Mouse (Mus musculus): Measurements from ENCODE around the gene Gm14151.
"Not testable (repeated sequence)": the region's sequence is repeated elsewhere in the genome, so short reads cannot be mapped to it uniquely, and the experiment has no call there.

Gene Gm14151

GRCm38 (mm10) chr2:151092250-151092649 is at the start of gene Gm14151:
Gm14151 (minus strand) TSS chr2:151092350.
- not testable (repeated sequence) for DNase-seq (ENCODE audit: inconsistent age in 2 of 2, low spot score in 1 of 2)

DNA sequence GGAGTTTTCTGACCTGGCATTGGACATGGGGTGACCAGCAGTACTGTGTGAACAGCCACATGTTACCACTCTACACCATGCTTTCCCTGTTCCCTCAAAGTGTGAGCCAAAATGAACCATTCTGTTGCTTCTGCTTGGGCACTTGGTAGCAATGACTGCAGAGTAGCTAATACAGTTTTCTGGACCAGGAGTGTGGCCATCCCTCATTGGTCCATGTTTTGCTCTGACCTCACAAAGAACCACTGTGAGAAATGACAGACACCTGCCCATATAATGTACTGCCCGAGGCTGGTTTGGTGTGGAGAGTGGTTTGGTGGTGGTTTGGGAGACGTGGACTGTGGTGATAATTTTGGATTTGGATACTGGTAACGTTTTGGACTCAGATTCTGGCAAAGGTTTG is 5.8 kb upstream of the Gm14151 start, which contains the start of gene Gm14147:
TSS of gene Gm14147 (plus strand) at position 301 of the 400 bp plus-strand sequence.
- DNase-seq (ENCODE audit: inconsistent age in 2 of 2, low spot score in 1 of 2), result not testable (repeated sequence)

DNA sequence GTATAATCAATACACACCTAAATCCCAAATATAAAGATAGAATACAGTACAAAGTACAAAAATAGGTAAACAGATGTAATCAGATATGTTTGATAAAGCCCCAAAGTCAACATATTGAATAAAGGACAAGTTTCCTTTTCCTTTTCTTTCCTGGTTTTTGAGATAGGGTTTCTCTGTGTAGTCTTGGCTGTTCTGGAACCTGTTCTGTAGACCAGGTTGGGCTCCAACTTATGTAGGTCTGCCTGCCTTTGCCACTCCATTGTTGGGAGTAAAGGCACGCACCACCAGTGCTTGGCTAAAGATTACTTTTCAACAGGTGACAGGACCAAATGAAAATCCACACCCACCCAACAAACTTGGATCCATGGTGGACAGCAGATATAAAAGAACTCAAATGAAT is 35.5 kb downstream of the Gm14151 start:
- no peak for DNase-seq (ENCODE audit: inconsistent age in 2 of 2, low spot score in 1 of 2)

GRCm38 (mm10) chr2:151040411-151040810 is 51.7 kb downstream of the Gm14151 start:
- DNase-seq (ENCODE audit: inconsistent age in 2 of 2, low spot score in 1 of 2), result no peak

GRCm38 (mm10) chr2:151039726-151040125 is 52.4 kb downstream of the Gm14151 start:
- no peak for DNase-seq (ENCODE audit: inconsistent age in 2 of 2, low spot score in 1 of 2)

- peak; percentile 96 to 98 for DNase-seq (ENCODE audit: inconsistent age in 2 of 2, low spot score in 1 of 2)
Measured at GRCm38 (mm10) chr2:151039232-151039695, 52.9 kb downstream of the Gm14151 start, which contains the start of the genes Ninl and Nanp. Ninl (minus strand) TSS chr2:151039382. Nanp (minus strand) TSS chr2:151039398.

DNA sequence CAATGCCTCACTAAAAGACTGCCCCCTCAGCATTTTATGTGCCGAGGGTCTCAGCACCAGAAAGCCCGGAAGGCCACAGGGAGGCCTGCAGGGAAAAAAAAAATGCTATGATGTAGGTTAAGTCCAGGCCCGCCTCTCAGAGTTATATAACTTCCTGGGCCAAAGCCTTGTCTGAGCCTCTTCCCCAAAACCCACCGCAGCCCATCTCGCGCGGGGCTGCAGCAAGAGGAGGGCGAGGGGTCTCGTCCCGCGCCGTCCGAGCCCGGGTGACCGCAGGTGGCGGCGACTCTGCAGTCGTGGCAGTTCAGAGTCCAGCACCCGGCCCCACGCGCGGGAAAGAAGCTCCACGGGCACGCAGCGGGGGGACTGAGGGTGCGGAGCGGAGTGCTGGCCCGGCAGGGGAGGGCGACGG is 53.3 kb downstream of the Gm14151 start:
- no peak for DNase-seq (ENCODE audit: inconsistent age in 2 of 2, low spot score in 1 of 2)

DNA sequence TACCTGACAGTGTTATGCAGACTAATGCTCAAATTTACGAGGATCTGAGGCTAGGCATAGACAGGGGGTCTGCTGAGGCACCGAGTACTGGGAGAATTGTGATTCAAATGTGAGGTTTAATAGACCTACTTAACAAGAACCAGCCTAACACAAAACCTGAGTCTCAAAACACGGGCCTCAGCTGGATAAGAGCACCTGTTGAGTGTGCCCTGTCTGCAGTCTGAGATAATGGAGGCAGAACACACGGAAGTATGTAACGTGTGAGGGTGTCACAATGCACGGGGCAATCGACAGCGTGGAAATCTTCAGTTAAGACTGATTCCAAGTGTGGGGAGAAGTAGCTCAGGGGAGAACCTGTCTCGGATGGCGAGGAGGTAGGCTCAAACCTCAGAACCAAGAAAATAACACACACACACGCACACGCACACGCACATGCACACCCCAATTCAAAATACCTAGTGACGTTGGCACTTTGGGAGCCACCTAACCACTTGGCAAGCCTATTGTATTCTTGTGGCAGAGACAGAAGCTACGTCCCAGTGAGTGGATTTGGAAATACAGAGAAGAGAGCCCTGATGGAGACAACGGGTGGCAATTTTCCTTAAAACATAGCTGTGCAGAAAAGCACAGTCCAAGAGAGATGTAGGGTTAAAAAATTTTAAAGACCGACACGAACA is 54.1 kb downstream of the Gm14151 start:
- DNase-seq (ENCODE audit: inconsistent age in 2 of 2, low spot score in 1 of 2), result no peak

DNA sequence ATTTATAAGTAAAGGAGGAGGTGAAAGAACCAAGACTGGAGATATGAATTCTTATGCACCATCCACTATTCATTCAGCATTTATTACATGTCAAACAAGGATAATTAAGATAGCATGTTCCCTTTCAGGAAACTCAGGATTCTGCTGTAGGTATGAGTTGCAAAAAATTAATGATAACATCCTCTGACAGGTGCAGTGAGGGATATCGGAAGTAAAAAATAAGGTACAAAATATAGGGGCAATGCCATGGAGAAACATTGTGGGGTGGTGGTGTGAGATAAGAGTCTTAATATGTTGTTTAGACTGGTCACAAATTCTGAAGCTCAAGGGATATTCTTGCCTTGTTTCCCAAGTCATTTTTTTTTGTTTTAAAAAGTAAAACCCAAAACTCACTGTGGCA is 54.9 kb downstream of the Gm14151 start:
- no peak for DNase-seq (ENCODE audit: inconsistent age in 2 of 2, low spot score in 1 of 2)
